Mouse (Mus musculus) bone marrow, adult 2 months (tissue): Measurements from ENCODE around the gene Ajap1.

ENCODE experiments used
- CTCF ChIP-seq: fragments of 200-500 bp; IDR thresholded peaks from 2 replicates; pipeline ENCODE4 v1.5.1; 2011; ENCODE audit warnings: low read length, control low read depth; ENCODE audit not compliant: control insufficient read depth, insufficient read depth
- POLR2A ChIP-seq: fragments of 200-500 bp; IDR thresholded peaks from 2 replicates; pipeline ENCODE4 v1.6.1; 2011; ENCODE audit warnings: low read depth, mild to moderate bottlenecking, control low read depth, low read length, borderline replicate concordance; ENCODE audit not compliant: control insufficient read depth

GRCm38 (mm10) chr4:153417164-153417896 is 65.3 kb downstream of the Ajap1 start:
- no peak for TF ChIP-seq CTCF
- TF ChIP-seq POLR2A = no peak
